Mouse (Mus musculus): Measurements from ENCODE around the gene Ccn6. TPM values are rescaled to one million over a fixed set of nuclear protein-coding genes. Genes with fewer than 3 reads are reported as not detected.
"Not testable (repeated sequence)": the region's sequence is repeated elsewhere in the genome, so short reads cannot be mapped to it uniquely, and the experiment has no call there.

Gene Ccn6
- under 1 TPM in 1 of 2 experiments, not detected in 1; 0.36 TPM for total RNA-seq (2021)

GRCm38 (mm10) chr10:39163694-39164093, at the start of gene Ccn6:
TSS of gene Ccn6 (minus strand) at chr10:39163794.
- DNase-seq (ENCODE audit: low spot score in 2 of 2): no peak
- intact Hi-C loops (cut with DNase I): loop anchor here (10.0 kb wide), 1 partner anchor 471 kb away; no protein-coding TSS in a partner anchor

GRCm38 (mm10) chr10:39210031-39210430, 46.4 kb upstream of the Ccn6 start:
- DNase-seq (ENCODE audit: low spot score in 2 of 2): no peak

GRCm38 (mm10) chr10:39209161-39210025, 45.8 kb upstream of the Ccn6 start:
- no peak for DNase-seq (ENCODE audit: low spot score in 2 of 2)

More at GRCm38 (mm10) chr10:39210031-39210430, 46.4 kb upstream of the Ccn6 start:
- intact Hi-C loops (cut with DNase I): no loop called here

GRCm38 (mm10) chr10:39208712-39209111, 45.1 kb upstream of the Ccn6 start:
- intact Hi-C loops (cut with DNase I): no loop called here
- no peak for DNase-seq (ENCODE audit: low spot score in 2 of 2)

More at GRCm38 (mm10) chr10:39209161-39210025, 45.8 kb upstream of the Ccn6 start:
- intact Hi-C loops (cut with DNase I): no loop called here

- intact Hi-C loops (cut with DNase I): no loop called here
- no peak for DNase-seq (ENCODE audit: low spot score in 2 of 2)
Measured at GRCm38 (mm10) chr10:39207310-39207855, 43.8 kb upstream of the Ccn6 start.

- DNase-seq (ENCODE audit: low spot score in 2 of 2): no peak
- intact Hi-C loops (cut with DNase I): no loop called here
Measured at GRCm38 (mm10) chr10:39202490-39202889, 38.9 kb upstream of the Ccn6 start.

- intact Hi-C loops (cut with DNase I); DNase-seq (ENCODE audit: low spot score in 2 of 2): not testable (repeated sequence)
Measured at GRCm38 (mm10) chr10:39198216-39198615, 34.6 kb upstream of the Ccn6 start.

- intact Hi-C loops (cut with DNase I): no loop called here
- no peak for DNase-seq (ENCODE audit: low spot score in 2 of 2)
Measured at GRCm38 (mm10) chr10:39192673-39193072, 29.1 kb upstream of the Ccn6 start.

- no peak for DNase-seq (ENCODE audit: low spot score in 2 of 2)
- intact Hi-C loops (cut with DNase I): no loop called here
Measured at GRCm38 (mm10) chr10:39185545-39185906, 21.9 kb upstream of the Ccn6 start.

- DNase-seq (ENCODE audit: low spot score in 2 of 2): peak; percentile 46 to 61
- intact Hi-C loops (cut with DNase I): no loop called here
Measured at GRCm38 (mm10) chr10:39184864-39185544, 21.4 kb upstream of the Ccn6 start.

- DNase-seq (ENCODE audit: low spot score in 2 of 2): no peak
- intact Hi-C loops (cut with DNase I): no loop called here
Measured at GRCm38 (mm10) chr10:39176981-39177380, 13.4 kb upstream of the Ccn6 start.

- no peak for DNase-seq (ENCODE audit: low spot score in 2 of 2)
- intact Hi-C loops (cut with DNase I): loop anchor here (5.0 kb wide), 3 partner anchors 54 to 559 kb away; partner anchors contain the start of gene Rev3l
Measured at GRCm38 (mm10) chr10:39173077-39173476, 9.5 kb upstream of the Ccn6 start.

- intact Hi-C loops (cut with DNase I): loop anchor here (5.0 kb wide), 3 partner anchors 55 to 560 kb away; partner anchors contain the start of gene Rev3l
- no peak for DNase-seq (ENCODE audit: low spot score in 2 of 2)
Measured at GRCm38 (mm10) chr10:39172540-39172931, 8.9 kb upstream of the Ccn6 start.

GRCm38 (mm10) chr10:39171603-39172539, 8.3 kb upstream of the Ccn6 start:
- peak; percentile 78 to 85 for DNase-seq (ENCODE audit: low spot score in 2 of 2)
- intact Hi-C loops (cut with DNase I): loop anchor here (1.0 to 5.0 kb wide), 4 partner anchors 55 to 560 kb away; partner anchors contain the start of gene Rev3l

GRCm38 (mm10) chr10:39171134-39171533, 7.5 kb upstream of the Ccn6 start:
- intact Hi-C loops (cut with DNase I): loop anchor here (1.0 to 5.0 kb wide), 4 partner anchors 56 to 561 kb away; partner anchors contain the start of gene Rev3l
- peak; percentile 89 to 94 for DNase-seq (ENCODE audit: low spot score in 2 of 2)

- intact Hi-C loops (cut with DNase I): loop anchor here (1.0 to 5.0 kb wide), 4 partner anchors 57 to 562 kb away; partner anchors contain the start of gene Rev3l
- DNase-seq (ENCODE audit: low spot score in 2 of 2): no peak
Measured at GRCm38 (mm10) chr10:39170706-39171105, 7.1 kb upstream of the Ccn6 start.

GRCm38 (mm10) chr10:39170181-39170580, 6.6 kb upstream of the Ccn6 start:
- DNase-seq (ENCODE audit: low spot score in 2 of 2): peak; percentile 55 to 65
- intact Hi-C loops (cut with DNase I): loop anchor here (5.0 kb wide), 3 partner anchors 57 to 562 kb away; partner anchors contain the start of gene Rev3l

GRCm38 (mm10) chr10:39169642-39170041, 6.0 kb upstream of the Ccn6 start:
- intact Hi-C loops (cut with DNase I): loop anchor here (5.0 to 10.0 kb wide), 4 partner anchors 58 to 563 kb away; partner anchors contain the start of gene Rev3l
- DNase-seq (ENCODE audit: low spot score in 2 of 2): no peak

GRCm38 (mm10) chr10:39167611-39168010, 4.0 kb upstream of the Ccn6 start:
- intact Hi-C loops (cut with DNase I): loop anchor here (10.0 kb wide), 1 partner anchor 467 kb away; no protein-coding TSS in a partner anchor
- no peak for DNase-seq (ENCODE audit: low spot score in 2 of 2)
